Mouse (Mus musculus) heart, postnatal 25 days (tissue): ENCODE measurements around the gene Stard7. TPM values are rescaled to one million over a fixed set of nuclear protein-coding genes. Genes with fewer than 3 reads are reported as not detected.
"Not testable (repeated sequence)": the region's sequence is repeated elsewhere in the genome, so short reads cannot be mapped to it uniquely, and the experiment has no call there.

Experiments used
- DNase-seq: peaks from one replicate; pipeline ENCODE4 v3.0.0; 2022; ENCODE audit warnings: low spot score
- intact Hi-C: fragments of 180-260 bp; cut with DNase I; formaldehyde crosslinking; loops from one replicate; pipeline ENCODE4 v1.15.1; 2025
- total RNA-seq, 2 experiments: library from RNA; stranded (reverse); gene quantifications; 2 replicates each; pipeline ENCODE4 v1.2.3; 2021

The Stard7 gene
- total RNA-seq, 2 experiments from 2014 or later: 152 to 167 TPM

DNA sequence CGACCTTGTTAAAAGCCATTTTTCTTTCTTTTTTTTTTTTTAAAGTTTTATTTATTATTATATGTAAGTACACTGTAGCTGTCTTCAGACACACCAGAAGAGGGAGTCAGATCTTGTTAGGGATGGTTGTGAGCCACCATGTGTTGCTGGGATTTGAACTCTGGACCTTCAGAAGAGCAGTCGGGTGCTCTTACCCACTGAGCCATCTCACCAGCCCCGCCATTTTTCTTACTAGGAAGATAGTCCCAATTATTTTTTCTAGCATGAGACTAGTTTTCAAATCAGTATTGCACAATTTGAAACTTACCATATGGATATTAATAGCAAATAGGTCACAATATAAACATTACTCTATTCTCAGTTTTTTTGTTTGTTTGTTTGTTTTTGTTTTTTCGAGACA is 2.0 kb downstream of the Stard7 start:
- intact Hi-C loops, DNase-seq: not testable (repeated sequence)

DNA sequence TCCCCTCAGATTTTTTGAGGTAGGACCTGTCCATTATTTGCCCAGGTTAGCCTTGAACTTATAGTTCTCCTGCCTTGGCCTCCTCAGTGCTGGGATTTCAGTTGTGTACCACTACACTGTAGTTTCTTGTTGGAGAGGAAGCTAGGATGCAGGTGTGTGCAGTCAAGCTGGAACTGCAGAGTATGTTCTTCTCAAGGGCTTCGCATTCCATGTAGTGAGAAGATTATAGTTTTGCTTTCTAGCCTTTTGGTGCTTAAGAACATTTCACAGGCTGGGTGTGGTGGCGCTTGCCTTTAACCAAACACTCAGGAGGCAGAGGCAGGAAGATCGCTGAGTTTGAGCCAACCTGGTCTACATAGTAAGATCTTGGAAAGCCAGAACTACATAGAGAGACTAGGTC is 2.8 kb downstream of the Stard7 start:
- DNase-seq: no peak
- intact Hi-C loops: no loop called here

- DNase-seq: no peak
- intact Hi-C loops: no loop called here
These were observed 4.6 kb downstream of the Stard7 start for GRCm38 (mm10) chr2:127274590-127274989.

DNA sequence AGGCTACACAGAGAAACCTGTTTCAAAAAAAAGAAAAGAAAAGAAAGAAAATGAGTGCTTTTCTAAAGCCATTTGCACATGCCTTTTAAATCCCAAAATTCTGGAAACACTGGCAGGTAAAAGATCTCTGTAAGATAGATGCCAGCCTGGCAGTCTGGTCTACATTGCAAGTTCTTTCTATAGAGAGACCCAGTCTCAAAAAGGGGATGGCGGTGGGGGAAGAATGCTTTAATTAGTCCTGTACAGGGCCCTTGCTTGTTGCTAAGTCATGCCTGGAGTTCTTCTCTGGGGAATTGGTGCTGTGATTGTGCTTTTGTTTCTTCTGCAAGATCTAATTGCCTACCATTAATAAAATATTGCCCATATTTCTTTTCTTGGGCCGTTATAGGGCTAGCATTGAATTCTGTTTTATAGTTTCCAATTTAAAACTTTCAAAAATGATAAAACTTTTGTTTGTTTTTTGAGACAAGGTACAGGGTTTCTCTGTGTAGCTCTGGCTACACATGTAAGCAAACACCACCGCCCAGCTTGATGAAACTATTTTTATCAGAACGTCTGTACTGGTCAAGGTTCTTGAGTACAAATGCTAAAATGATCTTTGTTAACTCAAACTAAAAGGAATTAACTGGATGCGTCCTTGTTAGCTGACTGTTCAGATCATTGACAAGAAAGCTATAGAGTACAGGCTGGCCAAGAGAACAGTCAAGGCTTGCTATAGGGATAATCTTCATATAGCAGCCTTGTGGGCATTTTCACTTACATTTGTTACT is 5.7 kb downstream of the Stard7 start:
- intact Hi-C loops: no loop called here

GRCm38 (mm10) chr2:127278162-127278561 is 8.1 kb downstream of the Stard7 start:
- intact Hi-C loops: no loop called here
- no peak for DNase-seq

More for the DNA sequence above, 5.7 kb downstream of the Stard7 start:
- DNase-seq: no peak

GRCm38 (mm10) chr2:127292250-127292649 is 22.2 kb downstream of the Stard7 start:
- intact Hi-C loops: no loop called here
- no peak for DNase-seq

- intact Hi-C loops: no loop called here
- no peak for DNase-seq
These were observed 27.2 kb downstream of the Stard7 start for GRCm38 (mm10) chr2:127297001-127297805.

DNA sequence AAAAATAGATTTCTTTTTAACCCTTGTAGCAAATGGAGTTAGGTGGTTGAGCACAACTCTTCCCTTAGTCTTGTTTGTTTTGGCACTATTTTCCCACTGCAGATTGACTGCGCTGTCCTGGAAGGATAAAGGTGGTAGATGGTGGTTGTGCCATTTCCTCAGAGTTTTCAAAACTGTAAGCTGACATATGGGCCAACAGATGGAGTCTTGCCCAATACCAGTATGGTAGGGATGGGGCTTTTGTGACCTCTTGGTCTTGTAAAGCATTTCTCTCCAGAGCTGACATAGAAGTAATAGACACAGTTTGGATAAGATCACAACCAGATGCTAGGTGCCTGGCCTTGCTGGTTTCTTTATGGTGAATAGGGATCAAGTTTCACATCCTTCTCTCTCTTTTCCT is 28.0 kb downstream of the Stard7 start:
- no peak for DNase-seq
- intact Hi-C loops: no loop called here

DNA sequence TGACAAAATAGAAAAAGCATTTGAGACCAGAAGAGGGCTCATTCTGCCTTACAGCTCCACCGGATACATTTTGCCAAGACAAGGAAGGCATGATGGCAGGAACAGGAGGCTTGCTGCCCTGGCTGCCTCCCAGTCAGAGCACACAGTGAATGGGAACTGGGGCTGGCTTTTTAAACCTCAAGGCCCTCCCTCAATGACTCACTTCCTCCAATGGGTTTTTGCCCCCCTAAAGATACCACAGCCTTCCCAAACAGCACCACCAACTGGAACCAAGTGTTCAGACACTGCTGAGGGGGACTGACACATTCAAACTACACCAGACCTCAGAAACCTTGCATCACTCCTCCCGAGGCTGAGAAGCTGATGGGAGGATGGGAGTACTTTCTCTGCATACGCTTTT is 30.7 kb downstream of the Stard7 start:
- DNase-seq: no peak
- intact Hi-C loops: no loop called here

GRCm38 (mm10) chr2:127301883-127302282 is 31.9 kb downstream of the Stard7 start:
- DNase-seq: no peak
- intact Hi-C loops: no loop called here

GRCm38 (mm10) chr2:127304192-127304591 is 34.2 kb downstream of the Stard7 start:
- DNase-seq, intact Hi-C loops: not testable (repeated sequence)

GRCm38 (mm10) chr2:127304609-127305210 is 34.7 kb downstream of the Stard7 start:
- DNase-seq: no peak
- intact Hi-C loops: no loop called here

- DNase-seq: no peak
- intact Hi-C loops: no loop called here
These were observed 36.1 kb downstream of the Stard7 start for GRCm38 (mm10) chr2:127306123-127306522.

GRCm38 (mm10) chr2:127307179-127307578 is 37.2 kb downstream of the Stard7 start:
- no peak for DNase-seq
- intact Hi-C loops: no loop called here

- intact Hi-C loops: loop anchor here (2.0 kb wide), 1 partner anchor 32 kb away; no protein-coding TSS in a partner anchor
- DNase-seq: no peak
These were observed 38.6 kb downstream of the Stard7 start for GRCm38 (mm10) chr2:127308660-127309059.

- DNase-seq: no peak
- intact Hi-C loops: no loop called here
These were observed 40.2 kb downstream of the Stard7 start for GRCm38 (mm10) chr2:127310246-127310645.

DNA sequence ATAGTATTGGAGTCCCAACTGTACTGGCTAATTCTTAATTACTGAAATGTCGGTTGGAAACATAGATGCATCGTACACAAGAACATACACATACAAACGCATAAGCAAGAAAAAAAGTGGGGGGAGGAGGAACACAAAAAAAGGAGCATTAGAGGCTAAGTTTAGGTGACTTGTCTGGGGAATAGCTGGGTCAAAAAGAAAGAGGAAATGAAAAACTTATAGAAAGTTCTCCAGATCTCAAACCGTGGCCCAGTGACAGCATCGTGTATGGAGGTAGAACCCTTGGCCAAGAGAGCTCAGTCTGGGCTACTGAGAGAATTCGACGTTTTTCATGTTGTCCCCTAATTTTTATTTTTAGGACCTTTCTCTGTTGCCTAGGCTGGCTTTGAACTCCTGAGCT is 40.7 kb downstream of the Stard7 start:
- intact Hi-C loops: no loop called here

GRCm38 (mm10) chr2:127311193-127311592 is 41.2 kb downstream of the Stard7 start:
- DNase-seq: no peak
- intact Hi-C loops: no loop called here

More for the DNA sequence above, 40.7 kb downstream of the Stard7 start:
- DNase-seq: no peak

DNA sequence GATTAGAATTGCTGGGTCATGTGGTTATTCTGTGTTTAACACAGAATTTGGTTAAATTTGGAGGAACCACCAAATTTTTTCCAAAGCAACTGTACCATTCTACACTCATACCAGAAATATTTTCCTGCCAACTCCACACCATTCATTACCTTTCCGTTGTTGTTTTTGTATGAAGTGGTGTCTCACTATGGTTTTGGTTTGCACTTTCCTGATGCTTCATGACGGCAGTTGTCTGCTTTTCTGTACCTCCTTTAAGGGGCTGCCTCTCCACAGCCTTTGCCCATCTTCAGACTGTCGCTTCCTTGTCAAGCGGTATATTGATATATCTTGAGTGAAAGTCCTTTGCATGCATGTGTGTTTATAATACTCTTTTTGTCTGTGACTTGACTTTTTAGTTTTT is 42.8 kb downstream of the Stard7 start:
- no peak for DNase-seq
- intact Hi-C loops: no loop called here

GRCm38 (mm10) chr2:127313878-127314277 is 43.9 kb downstream of the Stard7 start:
- intact Hi-C loops: no loop called here
- no peak for DNase-seq
